Mouse (Mus musculus): Measurements from ENCODE around the gene Tnfrsf1b.
A peak's percentile ranks its signal among the peaks of the same experiment; 100 is the strongest.

Gene Tnfrsf1b

DNA sequence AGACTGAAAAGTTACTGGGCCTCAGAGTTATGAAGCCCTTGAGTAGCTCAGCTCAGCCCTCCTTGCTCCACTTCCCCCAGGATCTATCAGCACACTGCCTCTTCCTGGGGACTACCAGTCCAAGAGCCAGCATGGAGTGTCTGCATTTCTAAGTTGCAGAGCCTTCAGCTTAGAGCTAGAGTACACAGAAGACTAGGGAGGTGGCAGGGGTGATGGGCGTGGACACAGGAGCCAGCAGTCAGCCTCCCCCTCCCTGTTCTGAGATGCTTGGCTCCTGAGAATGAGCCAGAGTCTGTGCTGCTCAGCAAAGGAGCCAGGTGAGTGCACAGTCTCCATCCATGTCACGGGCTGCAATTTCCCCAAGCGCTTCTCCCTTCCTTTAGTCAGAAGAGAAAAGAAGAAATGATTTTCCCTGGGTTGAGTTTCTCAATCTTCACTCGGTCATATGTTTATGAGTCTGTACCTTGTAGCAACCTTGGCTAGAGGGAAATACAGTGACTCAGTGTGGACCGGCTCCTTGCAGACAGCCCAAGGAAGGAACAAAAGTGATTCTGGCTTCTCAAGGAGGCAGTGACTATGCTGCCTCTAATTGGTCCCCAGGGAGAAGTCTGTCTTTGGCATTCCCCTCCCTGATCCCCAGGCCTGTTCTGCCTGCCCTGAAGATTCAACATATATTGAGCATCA, 11.2 kb upstream of the Tnfrsf1b start:
- no peak for DNase-seq (ENCODE audit: low spot score)

DNA sequence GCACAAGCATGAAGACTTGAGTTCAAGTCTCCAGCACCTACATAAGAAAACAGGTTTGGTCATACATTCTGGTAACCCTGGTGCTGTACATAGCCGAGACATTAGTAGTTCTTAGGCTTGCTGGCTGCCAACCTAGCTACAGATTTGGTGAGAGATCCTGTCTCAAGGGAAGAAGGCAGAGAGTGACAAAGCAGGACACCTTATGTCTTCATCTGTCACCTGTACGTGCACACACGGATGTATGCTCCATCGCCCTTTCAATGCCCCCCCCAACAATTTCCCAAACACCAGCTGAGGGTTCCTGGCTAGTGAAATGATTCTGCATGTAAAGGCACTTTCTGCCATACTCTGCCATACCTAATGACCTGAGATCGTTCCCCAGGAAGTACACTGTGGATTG, 9.5 kb upstream of the Tnfrsf1b start:
- no peak for DNase-seq (ENCODE audit: low spot score)

DNA sequence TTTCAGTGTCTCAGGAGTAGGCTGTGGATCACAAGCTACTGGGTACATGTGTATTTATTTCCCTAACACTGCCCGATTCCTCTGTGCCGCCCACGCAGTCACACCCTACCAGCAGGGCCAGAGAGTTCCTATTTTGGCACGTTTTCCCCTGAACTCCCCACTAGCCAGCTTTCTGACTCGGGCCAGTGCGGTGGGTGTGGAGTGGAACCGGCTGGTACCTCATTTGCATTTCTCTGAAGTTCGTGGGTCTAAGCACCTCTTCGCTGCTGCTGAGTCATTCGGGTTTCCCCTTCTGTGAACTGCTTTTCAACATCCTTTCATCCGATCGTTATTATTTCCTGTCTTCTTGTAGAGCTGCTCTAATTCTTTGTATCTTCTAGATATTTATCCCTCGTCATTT, 7.7 kb upstream of the Tnfrsf1b start:
- DNase-seq (ENCODE audit: low spot score): no peak

GRCm38 (mm10) chr4:145252611-145253010, 5.9 kb upstream of the Tnfrsf1b start:
- DNase-seq (ENCODE audit: low spot score): no peak

DNA sequence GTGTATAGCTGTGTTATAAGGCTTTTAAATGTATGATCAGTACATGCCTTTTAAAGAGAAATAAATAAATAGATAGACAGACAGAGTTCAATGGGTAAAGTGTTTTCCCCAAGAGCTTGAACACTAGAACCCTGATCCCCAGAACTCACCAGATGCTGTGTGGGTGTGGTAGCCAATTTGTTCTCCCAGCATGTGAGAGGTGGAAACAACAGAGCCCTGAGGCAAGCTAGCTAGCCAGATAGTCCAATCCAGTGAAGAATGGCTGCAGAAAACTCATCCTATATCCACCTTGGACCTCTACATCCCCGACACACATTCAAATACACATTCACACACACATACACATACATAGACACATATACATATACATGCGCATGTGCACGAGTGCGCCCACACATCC, 4.9 kb upstream of the Tnfrsf1b start:
- DNase-seq (ENCODE audit: low spot score): no peak

DNA sequence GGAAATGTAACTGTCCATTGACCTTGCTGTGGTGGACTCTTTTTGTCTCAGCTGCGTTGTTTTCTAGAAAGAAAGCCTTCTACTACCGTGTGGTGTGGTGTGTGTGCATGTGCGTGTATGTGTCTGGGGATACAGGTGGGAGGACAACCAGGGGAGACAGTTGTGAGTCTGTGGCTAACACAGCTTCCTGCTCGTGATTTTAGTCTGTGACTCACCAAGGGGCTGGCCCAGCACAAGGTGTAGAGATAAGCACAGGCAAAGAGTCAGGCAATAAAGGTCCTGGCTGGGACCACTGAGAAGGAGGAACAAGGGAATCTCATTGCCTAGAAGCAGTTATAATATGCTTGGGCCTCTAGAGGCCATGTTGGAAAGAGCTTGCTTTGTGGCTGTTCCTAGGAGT, 3.3 kb upstream of the Tnfrsf1b start:
- no peak for DNase-seq (ENCODE audit: low spot score)

GRCm38 (mm10) chr4:145247556-145247955, 886 bp upstream of the Tnfrsf1b start:
- DNase-seq (ENCODE audit: low spot score): no peak

DNA sequence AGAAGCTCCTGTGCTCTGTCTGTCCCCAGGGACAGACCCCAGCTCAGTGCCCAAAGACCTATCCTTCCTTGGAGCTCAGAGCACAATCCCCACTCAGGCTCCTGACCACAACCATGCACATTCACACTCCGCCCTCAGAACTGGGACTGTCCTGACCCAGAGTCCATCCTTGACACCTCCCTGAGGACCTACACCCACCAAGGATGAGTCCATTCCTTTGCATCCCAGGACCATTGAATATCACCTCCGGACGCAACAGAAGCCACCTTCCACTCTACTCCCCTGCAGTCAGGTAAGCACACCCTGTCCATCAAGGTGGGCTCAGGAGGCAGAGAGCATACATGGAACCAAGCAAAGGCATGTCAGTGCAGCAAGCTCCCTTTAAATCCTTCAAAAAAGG, 1.1 kb downstream of the Tnfrsf1b start:
- no peak for DNase-seq (ENCODE audit: low spot score)

GRCm38 (mm10) chr4:145244676-145245075, 2.0 kb downstream of the Tnfrsf1b start:
- no peak for DNase-seq (ENCODE audit: low spot score)

- DNase-seq (ENCODE audit: low spot score): no peak
These were observed 3.8 kb downstream of the Tnfrsf1b start for GRCm38 (mm10) chr4:145242719-145243350.

GRCm38 (mm10) chr4:145240723-145241231, 5.9 kb downstream of the Tnfrsf1b start:
- DNase-seq (ENCODE audit: low spot score): no peak

DNA sequence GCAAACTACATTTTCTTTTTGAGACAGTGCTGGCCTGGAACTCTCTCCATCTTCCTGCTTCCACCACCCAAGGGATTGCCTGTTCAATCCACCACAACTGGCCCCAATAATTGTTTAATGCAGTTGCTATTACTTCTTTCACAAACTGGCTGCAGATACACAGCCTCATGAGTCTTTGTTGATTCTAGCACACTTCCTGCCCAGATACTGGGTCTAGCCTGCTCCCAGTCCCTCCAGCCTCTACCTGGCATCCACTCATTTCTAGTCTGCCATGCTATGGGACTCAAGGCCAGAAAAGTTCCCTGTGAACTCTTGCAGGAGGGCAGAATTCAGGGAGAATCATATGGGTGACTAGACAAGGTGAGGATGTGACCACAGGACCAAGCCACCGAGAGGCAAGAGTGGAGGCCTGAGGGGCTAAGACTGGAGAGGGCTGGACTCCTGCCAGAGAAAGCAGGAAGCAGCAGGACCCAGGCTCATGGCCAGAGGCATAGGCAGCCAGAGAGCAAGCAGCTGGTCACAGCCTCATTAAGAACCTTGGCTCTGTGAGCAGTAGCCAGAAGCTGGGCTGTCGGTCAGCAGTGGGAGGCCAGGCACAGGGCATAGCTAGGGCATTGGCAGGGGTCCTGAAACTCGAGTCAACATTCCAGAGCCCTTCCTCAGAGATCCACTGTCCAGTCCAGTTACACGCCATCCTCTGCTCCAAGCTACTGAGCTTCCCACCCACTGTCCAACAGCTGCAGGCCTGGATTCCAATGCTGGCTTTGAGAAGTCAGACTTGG, 7.4 kb downstream of the Tnfrsf1b start:
- no peak for DNase-seq (ENCODE audit: low spot score)

DNA sequence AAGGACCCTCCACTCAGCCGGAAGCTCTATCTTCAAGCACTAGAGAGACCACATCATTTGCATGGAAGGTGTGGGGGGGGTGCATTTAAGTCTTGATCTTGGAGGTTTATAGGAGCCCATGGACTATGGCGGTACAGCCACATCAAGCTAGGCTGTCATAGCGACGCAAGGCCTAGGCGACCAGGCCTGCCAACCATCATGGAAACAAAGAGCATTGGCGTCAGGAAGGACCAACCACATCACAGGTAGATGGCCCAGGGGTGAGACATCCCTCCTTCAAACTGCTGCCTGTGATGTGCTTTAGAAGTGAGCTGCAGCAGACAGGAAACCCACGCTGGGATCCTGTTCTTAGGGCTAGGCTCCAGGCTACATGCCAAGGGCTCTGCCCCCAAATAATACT, 10.6 kb downstream of the Tnfrsf1b start:
- DNase-seq (ENCODE audit: low spot score): no peak

- no peak for DNase-seq (ENCODE audit: low spot score)
These were observed 13.0 kb downstream of the Tnfrsf1b start for GRCm38 (mm10) chr4:145233487-145234228.

DNA sequence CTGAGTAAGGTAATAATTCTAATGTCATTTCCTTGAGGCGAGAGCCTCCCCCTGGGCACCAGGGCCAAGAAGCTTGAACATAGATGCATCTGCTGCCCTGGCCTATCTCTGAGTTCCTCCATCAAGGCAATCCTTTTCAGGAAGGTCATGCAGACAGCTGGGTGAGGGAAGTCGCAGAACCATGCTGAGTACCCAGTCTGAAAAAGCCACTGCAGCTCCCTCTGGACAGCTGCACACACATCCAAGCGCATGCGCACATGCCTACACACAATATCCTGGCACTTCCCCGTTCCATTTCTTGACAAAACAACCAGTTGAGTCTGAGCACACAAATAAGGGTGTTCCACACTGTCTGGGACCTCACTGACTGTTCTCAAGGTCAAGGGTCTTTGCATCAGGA, 14.9 kb downstream of the Tnfrsf1b start:
- no peak for DNase-seq (ENCODE audit: low spot score)

GRCm38 (mm10) chr4:145230647-145231046, 16.0 kb downstream of the Tnfrsf1b start:
- DNase-seq (ENCODE audit: low spot score): no peak

- no peak for DNase-seq (ENCODE audit: low spot score)
These were observed 17.0 kb downstream of the Tnfrsf1b start for GRCm38 (mm10) chr4:145229524-145230163.

DNA sequence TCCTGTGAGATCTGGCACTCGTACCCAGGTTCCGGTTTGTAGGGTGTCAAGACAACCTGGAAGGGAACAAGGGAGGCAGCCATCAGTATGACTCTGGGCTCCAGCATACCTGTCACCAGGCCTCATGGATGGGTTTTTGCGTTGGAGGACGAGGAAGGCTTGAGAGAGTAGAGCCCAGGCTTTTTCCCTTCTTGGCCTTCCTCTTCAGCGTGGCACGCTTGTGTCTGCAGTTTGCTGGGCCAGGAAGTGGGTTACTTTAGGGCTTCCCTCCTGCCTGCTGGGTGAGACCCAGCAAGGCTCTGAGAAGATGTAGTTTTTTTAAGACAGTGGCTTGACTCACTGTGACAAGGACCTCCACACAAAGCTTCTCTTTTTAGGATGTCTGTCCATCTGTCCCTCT, 17.6 kb downstream of the Tnfrsf1b start:
- no peak for DNase-seq (ENCODE audit: low spot score)

DNA sequence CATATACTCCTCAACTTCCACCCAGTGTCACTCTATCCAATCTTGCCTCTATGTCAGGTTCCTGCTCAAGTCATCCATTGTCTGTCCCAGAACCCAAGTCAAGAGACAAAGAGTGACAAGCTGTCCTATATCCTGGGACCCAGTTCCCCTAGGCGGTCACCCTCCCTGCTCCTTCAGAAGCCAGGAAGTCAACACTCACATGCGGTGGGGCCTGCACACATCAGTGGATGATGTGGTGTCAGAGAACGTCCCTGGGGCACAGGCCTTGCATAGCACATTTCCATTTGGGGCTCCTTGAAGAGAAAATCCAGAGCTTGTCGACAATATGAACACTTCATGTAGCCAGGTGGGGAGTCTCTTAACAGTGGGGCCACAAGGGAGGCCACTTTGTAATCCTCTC, 22.1 kb downstream of the Tnfrsf1b start:
- DNase-seq (ENCODE audit: low spot score): no peak

DNA sequence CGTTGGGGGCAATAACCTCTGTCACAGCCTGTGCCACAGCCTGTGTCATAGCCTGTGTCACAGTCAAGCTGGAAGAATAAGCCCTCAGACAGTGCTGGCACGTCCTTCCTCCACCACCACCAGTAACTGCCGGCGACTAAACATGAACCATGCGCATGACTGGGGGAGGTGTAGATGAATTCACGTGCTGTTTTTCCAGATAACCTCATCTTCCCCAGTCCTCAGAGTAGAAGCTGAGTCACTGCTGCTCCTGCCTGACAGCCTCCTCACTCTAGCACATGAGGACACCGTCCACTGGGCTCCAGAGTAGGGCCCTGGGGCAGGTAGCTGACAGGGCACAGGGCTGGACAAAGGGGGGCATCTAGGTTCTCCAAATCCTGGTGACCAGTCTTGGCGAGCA, 24.6 kb downstream of the Tnfrsf1b start:
- peak; percentile 23 for DNase-seq (ENCODE audit: low spot score)

GRCm38 (mm10) chr4:145221379-145221778, 25.3 kb downstream of the Tnfrsf1b start:
- DNase-seq (ENCODE audit: low spot score): no peak

- no peak for DNase-seq (ENCODE audit: low spot score)
These were observed 26.7 kb downstream of the Tnfrsf1b start for GRCm38 (mm10) chr4:145220001-145220400.

Data from yolk sac, embryonic 10.5 days (tissue).